Mouse (Mus musculus): ENCODE results near the gene Nr6a1.

The Nr6a1 gene

GRCm38 (mm10) chr2:38927115-38927979, at the start of gene Nr6a1:
Gene Nr6a1, minus strand, starts transcription at chr2:38927688.
- DNase-seq, result peak; percentile 50 to 57

- no peak for DNase-seq
Measured at GRCm38 (mm10) chr2:38975941-38976805, 48.7 kb upstream of the Nr6a1 start.

DNA sequence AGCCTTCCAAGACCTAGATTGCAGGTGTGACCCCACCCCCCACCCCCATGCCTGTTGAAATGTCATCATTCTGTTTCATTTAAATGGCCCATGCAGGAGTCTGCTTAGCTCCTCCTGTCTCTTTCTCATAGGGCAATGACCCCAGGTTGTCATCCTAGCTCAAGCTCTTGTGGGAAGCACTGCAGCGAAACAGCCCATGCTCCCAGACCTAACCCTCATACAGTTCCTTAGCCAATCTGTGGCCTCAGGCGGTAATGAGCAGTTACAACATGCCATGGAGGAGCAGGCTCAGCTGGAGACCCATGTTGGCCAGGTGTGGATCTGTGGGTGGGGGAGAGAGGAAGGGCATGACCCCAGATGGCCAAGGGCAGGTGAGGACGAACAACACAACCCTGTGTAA, 47.7 kb upstream of the Nr6a1 start:
- no peak for DNase-seq

- no peak for DNase-seq
Measured at GRCm38 (mm10) chr2:38974171-38974570, 46.7 kb upstream of the Nr6a1 start.

DNA sequence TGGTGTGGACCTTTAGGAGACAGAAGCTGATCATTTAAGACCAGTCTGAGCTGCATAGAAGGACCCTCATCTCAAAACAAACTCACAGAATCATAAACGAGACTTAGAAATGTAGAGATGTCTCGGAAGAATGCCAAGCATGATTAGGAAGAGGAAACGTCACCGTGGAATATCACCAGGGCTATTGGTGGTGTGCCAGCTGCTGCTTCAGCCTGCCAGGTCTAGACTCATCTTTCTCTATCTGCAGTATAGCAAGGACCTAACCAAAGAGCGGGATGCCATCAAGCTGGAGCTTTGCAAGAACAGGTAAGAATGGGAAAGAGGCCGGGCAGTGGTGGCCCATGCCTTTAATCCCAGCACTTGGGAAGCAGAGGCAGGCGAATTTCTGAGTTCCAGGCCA, 46.2 kb upstream of the Nr6a1 start:
- no peak for DNase-seq

- no peak for DNase-seq
Measured at GRCm38 (mm10) chr2:38973223-38973622, 45.7 kb upstream of the Nr6a1 start.

DNA sequence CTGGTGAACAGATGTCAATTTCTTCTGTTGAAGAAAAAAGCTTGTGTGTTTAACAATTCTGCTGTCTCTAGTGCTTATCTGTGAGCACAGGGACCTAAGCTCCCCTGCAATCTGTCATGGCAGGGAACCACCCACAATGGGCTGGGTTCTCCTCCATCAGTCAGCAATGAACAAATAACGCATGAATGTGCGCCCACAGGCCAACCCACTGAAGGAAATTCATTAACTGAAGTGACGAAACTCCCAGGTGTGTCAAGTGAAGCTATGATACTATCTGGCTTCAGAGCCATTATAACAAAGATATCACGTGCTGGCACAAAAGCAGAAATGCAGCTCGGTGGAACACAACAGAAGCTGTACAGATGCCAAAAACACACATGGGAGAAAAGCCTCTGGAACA, 42.6 kb upstream of the Nr6a1 start:
- DNase-seq, result no peak

GRCm38 (mm10) chr2:38969650-38970049, 42.2 kb upstream of the Nr6a1 start:
- DNase-seq, result no peak

DNA sequence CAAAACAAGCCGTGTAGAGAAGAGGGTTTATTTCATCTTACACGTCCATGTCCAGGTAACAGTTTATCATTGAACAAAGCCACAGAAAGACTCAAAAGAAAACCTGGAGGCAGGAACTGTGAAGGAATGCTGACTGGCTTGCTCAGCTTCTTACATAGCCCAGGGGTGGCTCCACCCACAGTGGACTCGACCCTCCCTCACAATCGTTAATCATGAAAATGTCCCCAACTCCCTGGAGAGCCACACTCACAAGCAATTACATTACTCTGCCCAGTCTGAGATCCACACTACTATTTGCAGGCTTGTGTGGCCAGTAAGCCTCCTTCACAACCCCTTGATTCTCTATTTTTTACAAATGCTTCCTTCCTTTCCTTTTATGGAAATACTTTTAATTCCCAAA, 36.7 kb upstream of the Nr6a1 start:
- no peak for DNase-seq

DNA sequence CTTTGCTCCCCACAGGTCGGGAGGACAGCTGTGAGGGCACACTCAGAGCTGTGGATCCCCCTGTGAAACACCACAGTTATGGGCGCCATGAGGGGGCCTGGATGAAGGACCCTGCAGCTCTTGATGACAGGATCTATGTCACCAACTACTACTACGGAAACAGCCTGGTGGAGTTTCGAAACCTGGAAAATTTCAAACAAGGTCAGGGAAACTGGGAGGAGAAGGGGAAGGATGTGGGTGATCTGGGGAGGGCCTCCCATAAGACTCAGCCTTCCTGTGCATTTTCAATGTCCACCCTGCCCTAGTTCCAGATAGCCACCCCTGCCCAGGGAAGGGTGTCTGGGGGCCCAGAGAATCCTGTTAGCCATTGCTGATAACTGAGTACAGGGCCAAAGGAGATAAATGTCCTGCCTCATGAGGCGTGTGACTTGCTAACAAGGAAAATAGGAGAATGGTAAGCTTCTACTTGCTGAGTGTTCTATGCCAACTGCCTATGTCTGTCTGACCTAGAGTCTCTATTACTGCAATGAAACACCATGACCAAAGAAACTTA, 30.3 kb upstream of the Nr6a1 start:
- no peak for DNase-seq

- no peak for DNase-seq
Measured at GRCm38 (mm10) chr2:38956062-38956461, 28.6 kb upstream of the Nr6a1 start.

- peak; percentile 11 to 14 for DNase-seq
Measured at GRCm38 (mm10) chr2:38953152-38953883, 25.8 kb upstream of the Nr6a1 start.

DNA sequence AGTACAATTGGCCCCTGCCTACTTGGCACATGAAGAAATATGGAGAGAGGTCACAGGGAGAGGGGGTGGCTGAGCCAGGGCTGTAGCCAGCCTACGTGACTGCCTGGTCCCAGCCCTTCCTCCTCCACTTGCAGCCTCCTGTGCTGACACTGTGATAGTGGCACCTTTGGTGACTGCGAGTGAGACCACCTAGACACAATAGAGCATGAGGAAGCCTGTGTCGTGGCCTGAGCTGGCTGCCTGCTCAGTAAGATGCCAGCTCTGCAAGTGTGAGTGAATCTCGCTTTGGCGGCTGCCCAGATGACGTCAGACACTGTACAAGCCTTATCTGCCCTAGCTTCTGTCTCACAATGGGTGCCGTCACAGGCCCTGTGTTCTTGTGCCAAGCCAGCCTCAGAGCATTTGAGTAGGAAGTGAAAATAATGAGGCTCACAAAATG, 22.8 kb upstream of the Nr6a1 start:
- peak; percentile 63 to 70 for DNase-seq

GRCm38 (mm10) chr2:38947566-38947965, 20.1 kb upstream of the Nr6a1 start:
- peak; percentile 20 to 38 for DNase-seq

DNA sequence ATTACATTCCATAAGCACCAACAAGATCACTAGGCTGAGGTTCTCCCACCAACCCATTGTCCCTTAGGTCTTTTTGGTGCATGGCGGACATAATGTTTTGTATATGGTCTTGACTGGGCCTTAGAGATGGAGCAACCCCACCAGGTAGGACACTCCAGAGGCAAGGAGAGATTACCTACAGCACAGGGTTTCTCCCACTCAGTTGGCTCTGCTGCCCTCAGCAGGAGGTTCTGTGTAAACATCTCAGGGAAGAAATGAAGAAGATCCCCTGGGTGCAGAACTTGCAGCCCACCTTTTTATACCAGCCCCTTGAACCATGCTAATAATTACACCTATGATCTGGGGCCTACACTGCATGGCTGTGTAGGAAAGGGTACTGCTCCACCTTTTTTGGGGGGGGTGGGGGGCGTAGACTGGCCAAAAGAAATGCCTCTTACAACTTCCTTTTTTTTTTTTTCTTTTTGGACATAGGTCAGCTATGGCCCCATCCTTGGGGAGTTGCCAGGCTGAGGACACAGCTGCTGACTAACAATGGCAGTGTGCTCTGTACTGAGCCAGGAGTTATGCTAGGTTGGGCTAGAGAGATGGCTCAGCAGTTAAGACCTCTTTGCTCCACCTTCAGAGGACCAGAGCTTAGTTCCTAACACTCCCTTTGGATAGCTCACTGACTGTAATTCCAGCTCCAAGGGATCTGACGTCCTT, 17.1 kb upstream of the Nr6a1 start:
- no peak for DNase-seq

GRCm38 (mm10) chr2:38943977-38944376, 16.5 kb upstream of the Nr6a1 start:
- no peak for DNase-seq

DNA sequence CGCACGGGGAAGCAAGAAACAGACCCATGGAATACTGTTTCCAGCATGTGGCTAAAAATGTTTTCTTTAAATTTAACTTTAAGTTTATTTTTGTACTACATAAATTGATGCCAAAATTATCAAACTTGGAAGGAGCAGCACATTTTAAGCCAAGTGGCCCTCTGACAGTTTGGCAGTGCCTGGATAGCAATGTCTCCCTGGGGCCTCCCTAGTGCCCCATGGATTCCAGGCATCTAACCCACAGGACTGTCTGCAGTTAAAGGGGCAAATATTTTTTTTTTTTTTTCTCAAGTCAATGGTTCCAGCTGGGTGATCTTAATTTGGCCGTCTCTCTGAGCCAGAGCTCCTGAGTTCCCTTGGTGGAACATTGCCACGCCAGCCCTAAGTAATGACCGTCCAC, 15.7 kb upstream of the Nr6a1 start:
- no peak for DNase-seq

- no peak for DNase-seq
Measured at GRCm38 (mm10) chr2:38941898-38942297, 14.4 kb upstream of the Nr6a1 start.

DNA sequence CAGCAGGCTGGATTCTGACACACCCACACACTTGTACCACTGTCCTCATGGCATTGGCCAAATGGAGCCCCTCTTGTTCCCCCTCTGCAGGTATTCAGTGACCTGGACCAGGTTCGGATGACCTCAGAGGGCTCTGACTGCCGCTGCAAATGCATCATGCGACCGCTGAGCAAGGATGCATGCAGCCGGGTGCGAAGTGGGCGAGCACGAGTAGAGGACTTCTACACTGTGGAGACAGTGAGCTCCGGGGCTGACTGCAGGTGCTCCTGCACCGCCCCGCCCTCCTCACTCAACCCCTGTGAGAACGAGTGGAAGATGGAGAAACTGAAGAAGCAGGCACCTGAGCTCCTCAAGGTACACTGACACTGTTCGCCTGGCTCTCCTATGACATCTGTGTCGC, 13.9 kb upstream of the Nr6a1 start:
- no peak for DNase-seq

- DNase-seq, result no peak
Measured at GRCm38 (mm10) chr2:38939047-38939446, 11.6 kb upstream of the Nr6a1 start.

- DNase-seq, result no peak
Measured at GRCm38 (mm10) chr2:38938007-38938406, 10.5 kb upstream of the Nr6a1 start.

- no peak for DNase-seq
Measured at GRCm38 (mm10) chr2:38937396-38937795, 9.9 kb upstream of the Nr6a1 start.

Measured in kidney, adult 8-10 months (tissue).